Mouse (Mus musculus) right cerebral cortex, postnatal 25 days (tissue): ENCODE measurements at regions not wholly inside any gene's neighbourhood (a gene's known extent, or its start where the extent isn't known, plus 50 kb on each side); places are given as distances from the start of the nearest gene placed in this dataset.

ENCODE experiments used
- DNase-seq: peaks from one replicate; pipeline ENCODE4 v3.0.0; 2022

DNA sequence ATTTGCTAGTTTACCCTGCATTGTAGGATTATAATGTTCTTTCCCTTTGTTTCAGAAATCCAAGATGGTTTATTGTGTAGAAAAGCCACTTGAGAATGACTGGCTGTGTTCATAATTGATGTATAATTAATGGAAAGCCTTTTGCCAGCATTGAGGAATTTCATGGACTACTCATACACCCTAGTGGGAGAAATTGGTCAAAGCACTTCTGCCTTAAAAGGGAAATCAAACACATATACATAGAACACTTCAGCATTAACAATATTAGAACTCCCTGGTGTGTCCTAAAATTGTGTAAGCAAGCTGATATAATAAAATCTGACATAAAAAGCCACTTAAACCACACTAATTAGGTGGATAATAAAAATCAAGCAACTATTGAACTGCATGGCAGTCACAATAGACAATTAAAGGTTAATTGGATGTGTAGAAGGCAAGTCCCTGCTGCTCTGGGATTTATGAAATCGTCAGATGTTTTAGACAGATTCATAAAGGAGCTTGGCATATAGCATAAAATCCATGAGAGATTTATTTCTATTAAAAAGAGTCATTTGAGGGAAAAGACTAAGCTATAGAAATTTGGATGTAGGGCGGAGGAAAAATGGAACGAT, 607.0 kb upstream of the Dpp10 start:
- no peak for DNase-seq

- DNase-seq = no peak
These were observed 589.9 kb upstream of the Dpp10 start for GRCm38 (mm10) chr1:124635246-124635768.

GRCm38 (mm10) chr1:124630084-124630483, 584.7 kb upstream of the Dpp10 start:
- DNase-seq = no peak

GRCm38 (mm10) chr1:124584620-124585019, 539.3 kb upstream of the Dpp10 start:
- DNase-seq = no peak
